Mouse (Mus musculus) layer of hippocampus, adult 18-20 months (tissue): ENCODE results near the gene Tex10. TPM values are rescaled to one million over a fixed set of nuclear protein-coding genes. Genes with fewer than 3 reads are reported as not detected.

ENCODE experiments used
- DNase-seq, 2 experiments: peaks; one replicate each; pipeline ENCODE4 v3.0.0; 2022; ENCODE audit warnings: low spot score in 2 of 2
- long read RNA-seq: library from polyadenylated mRNA; stranded (forward); transcript quantifications from one replicate; pipeline ENCODE4 v2.0.0, GENCODE M21; 2021
- total RNA-seq, 2 experiments: library from RNA; stranded (reverse); gene quantifications; 2 replicates each; pipeline ENCODE4 v1.2.3; 2021

The Tex10 gene
- 10 to 100 TPM; 24.2 to 26.8 TPM for total RNA-seq
- long read RNA-seq, transcript Tex10-201 (15 exons, 3,102 nt) = major isoform, 19 of 29 reads
- long read RNA-seq, partial matches to known transcripts = 4 of 29 reads
- long read RNA-seq, other reads (novel, unspliced or antisense) = 6 of 29 reads

GRCm38 (mm10) chr4:48472792-48473650 lies at the start of gene Tex10:
Gene Tex10, minus strand, starts transcription at chr4:48473459.
- peak; percentile 82 to 88 for DNase-seq

GRCm38 (mm10) chr4:48510861-48511260 lies 37.6 kb upstream of the Tex10 start:
- no peak for DNase-seq

GRCm38 (mm10) chr4:48492510-48492909 lies 19.3 kb upstream of the Tex10 start:
- no peak for DNase-seq

DNA sequence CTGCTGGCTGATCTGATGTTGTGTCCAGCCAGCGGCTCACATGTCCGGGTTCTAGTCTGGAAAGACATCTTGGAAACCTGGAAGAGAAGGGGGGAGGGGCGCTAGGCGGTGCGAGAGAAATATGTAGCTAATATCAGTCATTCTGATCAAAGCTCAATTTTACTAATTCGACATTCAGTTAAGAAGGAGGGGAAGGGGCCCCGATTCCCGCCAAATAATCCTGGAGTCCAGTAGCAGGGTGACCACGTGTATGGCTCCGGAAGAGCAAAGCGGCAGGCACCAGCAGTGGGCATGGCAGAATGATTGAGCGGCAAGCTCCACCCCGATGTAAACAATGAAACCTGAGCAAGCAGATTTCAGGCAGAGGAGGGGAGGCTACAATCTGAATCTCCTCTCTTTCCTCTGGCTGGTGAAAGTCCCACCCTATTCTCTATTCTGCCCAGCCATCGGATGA lies 18.1 kb upstream of the Tex10 start:
- no peak for DNase-seq

- no peak for DNase-seq
Measured at GRCm38 (mm10) chr4:48488916-48489315, 15.7 kb upstream of the Tex10 start.

DNA sequence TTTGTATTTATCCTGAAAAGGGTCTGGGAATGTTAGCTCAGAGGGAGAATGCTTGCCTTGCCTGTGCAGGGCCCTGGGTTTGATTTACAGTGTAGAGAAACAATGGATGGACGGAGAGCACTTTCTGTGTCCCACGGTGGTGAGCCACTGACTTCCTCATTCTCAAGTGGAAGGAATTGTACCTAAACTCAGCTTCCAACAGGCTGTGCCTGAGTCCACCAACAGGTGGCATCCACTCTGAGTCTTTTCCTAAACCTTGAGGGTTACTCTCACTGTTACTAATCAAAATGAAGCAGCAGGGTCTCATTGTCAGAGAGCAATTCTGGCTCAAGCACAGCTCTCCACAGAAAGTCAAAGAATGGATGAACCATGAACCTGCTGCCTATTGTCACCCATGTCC lies 8.0 kb upstream of the Tex10 start:
- peak in 1 of 2 experiments; percentile 26 for DNase-seq

DNA sequence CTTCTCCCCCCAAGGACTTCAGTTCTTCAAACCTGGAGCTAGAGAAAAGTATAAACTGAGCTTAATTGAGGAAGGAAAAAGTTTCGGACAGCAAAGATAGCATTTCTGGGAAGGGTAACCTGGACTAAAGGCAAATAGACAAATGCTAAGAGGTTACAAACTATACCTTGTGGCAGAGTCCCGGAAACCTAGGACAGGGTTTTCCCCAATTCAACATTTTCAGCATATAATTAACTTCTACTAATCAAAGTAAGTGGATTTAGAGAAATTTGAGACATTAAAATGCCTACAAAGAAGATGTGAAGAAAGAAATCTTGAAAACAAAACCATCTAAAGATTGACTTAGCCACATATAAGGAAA lies 372 bp upstream of the Tex10 start:
- DNase-seq = no peak

DNA sequence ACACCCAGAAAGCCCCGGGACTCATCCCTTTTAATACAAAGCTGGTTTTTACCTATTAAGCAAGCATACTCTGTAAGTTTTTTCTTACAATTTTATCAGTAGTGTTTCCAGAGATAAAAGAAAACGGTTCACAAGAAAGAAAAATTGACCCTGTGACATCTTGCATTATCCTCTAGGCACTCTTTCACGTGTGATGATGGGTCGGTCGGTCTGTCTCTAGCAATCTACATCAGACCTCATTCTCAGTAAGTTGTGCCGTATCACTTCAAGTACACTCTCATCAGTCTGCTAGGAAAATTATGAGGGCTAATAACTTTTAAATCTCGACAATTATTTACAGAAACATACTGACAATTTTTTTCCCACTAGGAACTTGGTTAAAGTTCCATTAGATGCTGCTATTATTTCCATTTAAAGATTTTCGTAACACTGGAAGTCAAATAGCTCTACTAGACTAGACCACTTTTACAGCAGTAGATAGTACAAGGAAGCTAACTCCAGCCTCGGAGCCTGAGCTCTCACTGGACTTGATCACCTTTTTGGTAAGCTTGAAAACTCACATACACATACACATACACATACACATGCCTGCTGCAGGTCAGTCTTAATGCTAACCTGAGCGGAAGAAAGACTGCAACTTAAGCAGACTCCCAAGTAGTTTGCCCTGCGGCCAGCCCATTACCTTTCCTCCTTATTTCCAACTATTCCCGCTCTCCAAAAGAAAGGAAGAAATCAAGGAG lies 1.0 kb downstream of the Tex10 start:
- DNase-seq = no peak

GRCm38 (mm10) chr4:48470977-48471376 lies 2.3 kb downstream of the Tex10 start:
- DNase-seq = no peak

GRCm38 (mm10) chr4:48461060-48461459 lies 12.2 kb downstream of the Tex10 start:
- no peak for DNase-seq

- no peak for DNase-seq
Measured at GRCm38 (mm10) chr4:48458436-48458835, 14.8 kb downstream of the Tex10 start.

DNA sequence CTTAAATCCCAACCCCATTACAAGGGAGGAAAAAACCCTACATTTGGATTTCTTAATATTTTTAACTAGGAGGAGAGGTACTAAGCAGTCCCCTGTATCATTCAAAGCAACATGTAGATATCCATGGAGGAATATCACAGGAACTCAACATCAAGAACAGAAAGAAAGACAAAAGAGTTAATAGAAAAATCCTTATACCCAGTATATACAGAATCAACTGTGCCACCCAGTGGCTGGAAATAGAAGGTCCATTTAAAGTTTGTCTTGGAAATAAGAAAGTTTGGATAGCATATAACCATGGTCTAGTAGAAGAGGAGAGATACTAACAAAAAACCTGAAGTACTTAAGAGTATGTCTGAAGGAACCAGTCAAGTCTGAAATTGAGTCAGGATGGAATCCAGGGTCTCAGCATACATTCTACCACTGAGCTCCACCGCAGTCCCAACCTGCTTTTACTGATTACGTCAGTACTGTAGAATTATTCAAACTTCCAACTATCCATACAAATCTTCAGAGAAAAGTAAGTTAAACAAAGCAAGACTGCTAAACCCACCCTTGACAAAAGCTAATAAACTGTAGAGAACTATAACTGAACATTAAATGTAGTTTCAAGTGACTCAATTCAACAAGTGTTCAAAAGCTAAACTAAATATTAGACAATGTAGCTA lies 19.0 kb downstream of the Tex10 start:
- peak in 1 of 2 experiments; percentile 30 for DNase-seq

- no peak for DNase-seq
Measured at GRCm38 (mm10) chr4:48428054-48428453, 45.2 kb downstream of the Tex10 start.

- no peak for DNase-seq
Measured at GRCm38 (mm10) chr4:48427413-48427812, 45.8 kb downstream of the Tex10 start.

GRCm38 (mm10) chr4:48423738-48424137 lies 49.5 kb downstream of the Tex10 start:
- no peak for DNase-seq

DNA sequence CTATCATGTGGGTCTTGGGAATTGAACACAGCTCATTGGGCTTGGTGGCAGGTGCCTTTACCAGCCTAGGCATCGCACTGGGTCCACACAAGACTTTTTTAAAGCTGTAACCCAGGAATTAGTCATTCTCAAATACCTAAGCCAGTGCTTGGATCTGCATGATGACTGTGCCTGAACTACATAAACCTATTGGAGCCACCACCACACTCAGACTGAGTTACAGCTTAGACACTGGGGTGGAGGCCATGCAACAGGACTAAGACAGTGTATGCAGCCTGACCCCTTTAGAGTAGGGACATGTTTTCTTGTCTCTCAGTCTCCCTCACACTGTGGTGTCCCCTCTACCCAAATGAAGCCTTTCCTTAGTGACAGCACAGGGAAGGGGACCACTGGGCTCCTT lies 50.6 kb downstream of the Tex10 start:
- no peak for DNase-seq

DNA sequence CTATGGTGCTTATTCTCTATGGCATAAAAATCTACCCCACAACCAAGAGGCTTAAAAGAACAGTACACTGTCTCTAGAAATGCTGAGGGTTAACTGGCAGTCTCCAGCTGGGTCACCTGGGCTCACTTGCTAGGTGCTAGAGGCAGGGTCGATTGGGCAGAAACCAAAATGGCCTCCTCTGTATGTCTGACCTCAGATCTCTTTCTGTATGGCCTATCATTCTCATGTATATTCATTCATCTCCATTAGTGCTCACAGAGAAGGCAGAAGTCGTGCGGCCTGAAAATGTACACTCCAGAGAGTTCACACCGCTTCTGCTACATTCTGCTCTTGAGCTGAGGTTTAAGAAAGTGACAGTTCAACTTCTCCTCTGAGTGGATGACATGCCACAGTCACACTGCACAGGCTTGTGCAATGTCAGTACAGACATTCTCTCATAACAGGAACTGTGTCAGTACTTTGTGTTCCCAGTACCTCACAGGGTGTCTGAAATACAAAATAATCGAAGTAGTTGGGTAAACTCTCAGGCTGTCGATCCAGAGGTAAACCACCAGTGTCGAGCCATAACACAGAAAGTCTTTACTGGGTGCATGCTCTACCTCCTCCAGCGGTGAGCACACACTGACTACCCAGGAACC lies 54.3 kb downstream of the Tex10 start:
- no peak for DNase-seq

GRCm38 (mm10) chr4:48415838-48416335 lies 57.4 kb downstream of the Tex10 start:
- DNase-seq = no peak

DNA sequence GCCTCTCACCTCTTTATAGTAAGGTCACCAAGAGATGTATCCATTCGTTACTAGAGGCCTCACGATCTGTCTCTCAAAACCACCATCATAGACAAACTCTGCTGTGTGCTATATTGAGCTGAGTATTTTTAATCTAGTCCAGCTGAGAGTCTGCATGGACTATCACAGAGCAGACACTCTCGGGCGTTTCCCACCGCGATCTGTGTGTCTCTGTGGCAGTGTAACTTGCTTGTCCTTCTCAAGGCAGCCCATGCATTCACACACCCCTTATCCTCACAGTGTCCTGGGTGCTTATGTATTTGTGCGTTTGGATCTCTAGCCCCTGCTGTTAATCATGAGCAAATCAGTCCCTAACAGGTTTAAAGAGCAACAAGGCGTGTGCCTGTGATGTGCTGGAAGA lies 59.8 kb downstream of the Tex10 start:
- no peak for DNase-seq

- DNase-seq = peak; percentile 38 to 80
Measured at GRCm38 (mm10) chr4:48407350-48408039, 65.8 kb downstream of the Tex10 start.
